5 mouse cellular contexts compared by ENCODE assay signal in the genomic region with DNA sequence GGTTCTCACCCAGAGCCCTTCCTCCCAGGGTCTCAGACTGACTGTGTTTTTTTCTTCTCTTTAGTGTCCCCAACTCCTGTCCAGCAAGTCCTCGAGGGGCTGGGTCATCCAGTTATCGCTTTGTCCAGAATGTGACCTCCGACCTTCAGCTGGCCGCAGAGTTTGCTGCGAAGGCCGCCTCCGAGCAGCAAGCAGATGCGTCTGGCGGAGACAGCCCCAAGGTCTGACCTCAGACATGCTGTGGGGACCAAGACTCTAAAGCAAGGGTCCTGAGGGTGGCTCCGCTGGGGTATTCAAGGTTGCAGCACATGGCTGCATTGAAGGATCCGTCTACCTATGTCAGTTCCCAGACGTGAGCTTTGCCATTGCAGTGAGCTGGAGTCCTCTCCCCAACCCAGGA.
"Had no signal": no experiment of that assay in that cellular context is flagged by ENCODE, and none has a peak within 500 bp of the region (broad histone marks: within the 10 kb centered on the region; RNA-seq: fewer than 3 reads in every experiment).

No protein-coding gene starts in this region.

- H3K9ac ChIP-seq: limb, embryonic 15.5 days; liver, embryonic 12.5 days; lung, embryonic 14.5 days; midbrain, embryonic 12.5 days had no signal

- H3K27me3 ChIP-seq: limb, embryonic 15.5 days; liver, embryonic 12.5 days; midbrain, embryonic 12.5 days had no signal

- H3K4me2 ChIP-seq: midbrain, embryonic 12.5 days had no signal

- H3K4me3 ChIP-seq: left cerebral cortex, adult 2 months; limb, embryonic 15.5 days; liver, embryonic 12.5 days; midbrain, embryonic 12.5 days had no signal

- H3K27ac ChIP-seq: left cerebral cortex, adult 2 months; liver, embryonic 12.5 days had no signal

- H3K9me3 ChIP-seq: limb, embryonic 15.5 days; liver, embryonic 12.5 days; midbrain, embryonic 12.5 days had no signal
